Mouse (Mus musculus): ENCODE measurements around the gene Elavl3.
"Not testable (repeated sequence)": the region's sequence is repeated elsewhere in the genome, so short reads cannot be mapped to it uniquely, and the experiment has no call there.

Elavl3 gene

GRCm38 (mm10) chr9:22051958-22052254 lies at the start of gene Elavl3:
TSS of gene Elavl3 (minus strand) at chr9:22052023.
- DNase-seq = peak; percentile 92

GRCm38 (mm10) chr9:22099922-22100321 lies 48.1 kb upstream of the Elavl3 start:
- no peak for DNase-seq

- no peak for DNase-seq
These were observed 47.3 kb upstream of the Elavl3 start, which contains the start of gene Cnn1 for GRCm38 (mm10) chr9:22098993-22099696. TSS of gene Cnn1 (plus strand) at chr9:22099216.

GRCm38 (mm10) chr9:22095854-22096307 lies 44.1 kb upstream of the Elavl3 start:
- peak; percentile 78 for DNase-seq

- no peak for DNase-seq
These were observed 40.9 kb upstream of the Elavl3 start for GRCm38 (mm10) chr9:22092746-22093145.

GRCm38 (mm10) chr9:22089986-22090385 lies 38.2 kb upstream of the Elavl3 start:
- no peak for DNase-seq

- no peak for DNase-seq
These were observed 37.5 kb upstream of the Elavl3 start for GRCm38 (mm10) chr9:22089281-22089680.

- DNase-seq = no peak
These were observed 35.3 kb upstream of the Elavl3 start for GRCm38 (mm10) chr9:22087034-22087618.

- no peak for DNase-seq
These were observed 34.2 kb upstream of the Elavl3 start for GRCm38 (mm10) chr9:22086012-22086411.

GRCm38 (mm10) chr9:22085022-22085834 lies 33.4 kb upstream of the Elavl3 start, which contains the start of gene Ecsit:
TSS of gene Ecsit (minus strand) at chr9:22085438.
- peak; percentile 97 for DNase-seq

- no peak for DNase-seq
These were observed 32.8 kb upstream of the Elavl3 start for GRCm38 (mm10) chr9:22084667-22085021.

GRCm38 (mm10) chr9:22076223-22076622 lies 24.4 kb upstream of the Elavl3 start:
- peak; percentile 38 for DNase-seq

- not testable (repeated sequence) for DNase-seq
These were observed 24.0 kb upstream of the Elavl3 start for GRCm38 (mm10) chr9:22075778-22076177.

- DNase-seq = peak; percentile 79
These were observed 20.5 kb upstream of the Elavl3 start for GRCm38 (mm10) chr9:22072276-22072675.

- peak; percentile 98 for DNase-seq
These were observed 19.2 kb upstream of the Elavl3 start, which contains the start of the genes Gm49318 and Zfp653 for GRCm38 (mm10) chr9:22070791-22071573. TSS of gene Gm49318 (minus strand) at chr9:22071259. TSS of gene Zfp653 (minus strand) at chr9:22071376.

GRCm38 (mm10) chr9:22069881-22070553 lies 18.2 kb upstream of the Elavl3 start:
- DNase-seq = peak; percentile 56

- peak; percentile 50 for DNase-seq
These were observed 15.4 kb upstream of the Elavl3 start for GRCm38 (mm10) chr9:22067195-22067594.

- DNase-seq = peak; percentile 67
These were observed 14.6 kb upstream of the Elavl3 start for GRCm38 (mm10) chr9:22066433-22066832.

GRCm38 (mm10) chr9:22065642-22066041 lies 13.8 kb upstream of the Elavl3 start:
- peak; percentile 55 for DNase-seq

- peak; percentile 96 for DNase-seq
These were observed 12.5 kb upstream of the Elavl3 start for GRCm38 (mm10) chr9:22064341-22064740.

GRCm38 (mm10) chr9:22061339-22061738 lies 9.5 kb upstream of the Elavl3 start:
- peak; percentile 84 for DNase-seq

- DNase-seq = peak; percentile 86
These were observed 6.2 kb upstream of the Elavl3 start for GRCm38 (mm10) chr9:22058011-22058424.

Measured in cerebellum, adult 11-12 months (tissue).